Mouse (Mus musculus): ENCODE results near the gene Dlx3. TPM values are rescaled to one million over a fixed set of nuclear protein-coding genes. Genes with fewer than 3 reads are reported as not detected.

Dlx3 gene
- polyA plus RNA-seq, 2 experiments = 8.3 to 14.3 TPM

DNA sequence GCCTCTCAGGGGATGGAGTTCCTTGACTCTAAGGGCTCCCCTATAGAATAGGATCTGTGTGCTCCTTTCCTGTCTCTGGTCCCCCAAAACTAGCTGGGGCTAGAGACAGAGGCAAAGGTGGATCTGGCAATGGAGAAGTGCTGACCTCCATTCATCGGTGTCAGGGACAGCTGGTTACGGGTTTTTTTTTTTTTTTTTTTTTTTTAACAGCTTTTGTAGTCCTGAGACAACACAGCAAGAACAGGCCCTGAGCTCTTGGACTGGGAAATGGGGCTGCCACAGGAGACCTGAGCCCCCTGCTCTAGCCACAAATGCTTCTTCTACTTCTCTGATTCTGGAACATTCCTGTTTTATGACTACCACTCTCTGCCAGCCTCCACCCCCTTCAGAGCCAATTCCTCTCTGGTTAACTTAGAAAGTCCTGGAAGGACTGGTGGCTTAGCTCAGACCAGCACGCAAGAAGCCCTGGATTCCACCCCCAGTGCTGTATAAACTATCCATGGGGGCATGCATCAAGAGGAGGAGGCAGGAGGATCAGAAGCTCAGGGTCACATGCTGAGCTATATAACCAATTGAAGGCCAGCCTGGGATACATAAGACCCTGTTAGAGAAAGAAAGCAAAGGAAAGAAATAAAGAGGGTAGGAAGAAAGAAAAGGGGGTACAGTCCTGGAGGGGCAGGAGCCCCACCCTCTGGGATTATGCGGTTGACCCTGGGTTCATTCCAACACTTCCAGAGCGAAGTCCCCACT is 21.4 kb upstream of the Dlx3 start:
- no peak overlapping the region for H3K4me3 ChIP-seq (replicated peaks; ENCODE audit: low read length)
- H3K9ac ChIP-seq (ENCODE audit: low read depth, low read length, severe bottlenecking) = no peak overlapping the region
- no peaks in the 10 kb centered on the region for H3K9me3 ChIP-seq (ENCODE audit: control insufficient read depth, low read length)
- H3K4me1 ChIP-seq (ENCODE audit: control insufficient read depth, insufficient read depth, low read length) = peaks cover 22% of the 10 kb centered on the region
- H3K4me2 ChIP-seq (replicated peaks; ENCODE audit: low read depth, low read length, severe bottlenecking) = no peak overlapping the region
- ATAC-seq (ENCODE audit: low FRiP score, low read depth) = no peak
- no peaks in the 10 kb centered on the region for H3K36me3 ChIP-seq (ENCODE audit: control insufficient read depth, insufficient read depth, low read length)
- H3K27ac ChIP-seq (replicated peaks; ENCODE audit: low read depth, low read length) = no peak overlapping the region
- DNase-seq (ENCODE audit: low spot score) = no peak
- no peaks in the 10 kb centered on the region for H3K27me3 ChIP-seq (ENCODE audit: control insufficient read depth, insufficient read depth, low read length)
- 65% methylated on average over 5 of the region's 5 CpGs for WGBS
- TF ChIP-seq POLR2A (IDR thresholded peaks at IDR 0.05; ENCODE audit: borderline replicate concordance, extremely low read depth, insufficient read depth, insufficient read length) = no peak

DNA sequence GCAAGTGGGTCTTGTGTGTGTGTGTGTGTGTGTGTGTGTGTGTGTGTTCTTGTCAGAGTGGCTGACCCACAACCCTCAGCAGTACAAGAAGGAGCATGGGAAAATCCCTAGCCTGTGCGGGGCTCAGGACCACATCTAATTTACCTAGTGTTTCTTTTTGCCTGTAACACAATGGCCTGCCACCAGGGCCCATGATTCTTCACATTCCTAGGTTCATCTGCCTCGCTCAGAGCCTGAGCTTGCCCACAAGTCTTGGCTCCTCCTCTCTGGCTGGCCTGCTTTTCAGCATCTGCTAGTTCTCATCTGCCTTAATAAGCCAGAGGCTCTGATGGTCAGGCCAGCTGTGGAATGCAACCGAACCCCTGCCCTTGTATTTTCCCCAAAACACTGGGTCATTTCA is 19.5 kb upstream of the Dlx3 start:
- Histone ChIP-seq H3K4me3 (replicated peaks; ENCODE audit: low read length) (no peak overlapping the region), H3K9me3 (ENCODE audit: control insufficient read depth, low read length) (no peaks in the 10 kb centered on the region), H3K4me1 (ENCODE audit: control insufficient read depth, insufficient read depth, low read length) (peaks cover 22% of the 10 kb centered on the region), H3K9ac (ENCODE audit: low read depth, low read length, severe bottlenecking) (no peak overlapping the region), H3K36me3 (ENCODE audit: control insufficient read depth, insufficient read depth, low read length) (no peaks in the 10 kb centered on the region), H3K27me3 (ENCODE audit: control insufficient read depth, insufficient read depth, low read length) (0 out of 2 replicates have a peak, but pooled peaks cover 3% of the 10 kb centered on the region), H3K27ac (replicated peaks; ENCODE audit: low read depth, low read length) (no peak overlapping the region), H3K4me2 (replicated peaks; ENCODE audit: low read depth, low read length, severe bottlenecking) (no peak overlapping the region)
- DNase-seq (ENCODE audit: low spot score) = no peak
- 42% methylated on average over 3 of the region's 3 CpGs for WGBS
- 0 out of 2 replicates have a peak, but pooled peaks have one; percentile 35 for ATAC-seq (ENCODE audit: low FRiP score, low read depth)
- no peak for TF ChIP-seq POLR2A (IDR thresholded peaks at IDR 0.05; ENCODE audit: borderline replicate concordance, extremely low read depth, insufficient read depth, insufficient read length)

DNA sequence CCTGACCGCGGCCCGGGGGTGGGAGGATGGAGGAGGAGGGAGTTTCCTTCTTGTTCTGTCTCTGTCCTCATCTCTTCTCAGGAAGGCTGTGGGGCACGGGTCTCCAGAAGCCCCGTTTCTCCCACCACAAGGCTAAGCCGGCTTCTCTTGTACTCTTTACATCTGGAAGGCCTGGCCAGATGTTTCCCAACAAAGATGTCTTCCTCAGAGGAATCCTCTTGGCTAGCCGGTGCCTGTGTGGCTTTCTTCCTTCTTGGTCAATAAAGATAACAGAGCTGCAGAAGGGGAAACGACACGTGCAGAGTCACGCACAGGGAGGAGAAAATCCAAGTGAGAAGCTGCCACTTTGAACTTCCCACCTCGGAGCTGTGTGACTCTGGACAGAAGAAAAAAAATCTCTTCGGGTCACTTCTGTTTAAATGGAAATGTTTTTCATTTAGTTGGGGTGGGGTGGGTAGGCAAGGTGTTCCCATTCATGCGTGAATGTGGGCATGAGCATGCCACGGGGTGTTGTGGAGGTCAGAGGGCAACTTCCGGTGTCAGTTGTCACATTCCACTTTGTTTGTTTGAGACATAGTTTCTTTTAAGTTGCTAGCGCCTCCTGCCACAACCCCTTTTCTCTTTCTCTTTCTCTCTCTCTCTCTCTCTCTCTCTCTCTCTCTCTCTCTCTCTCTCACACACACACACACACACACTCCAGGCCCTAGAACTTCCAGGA is 18.7 kb upstream of the Dlx3 start:
- no peak overlapping the region for H3K4me2 ChIP-seq (replicated peaks; ENCODE audit: low read depth, low read length, severe bottlenecking)
- H3K9me3 ChIP-seq (ENCODE audit: control insufficient read depth, low read length) = no peaks in the 10 kb centered on the region
- 0 out of 2 replicates have a peak, but pooled peaks cover 5% of the 10 kb centered on the region for H3K27me3 ChIP-seq (ENCODE audit: control insufficient read depth, insufficient read depth, low read length)
- TF ChIP-seq POLR2A (IDR thresholded peaks at IDR 0.05; ENCODE audit: borderline replicate concordance, extremely low read depth, insufficient read depth, insufficient read length) = no peak
- H3K27ac ChIP-seq (replicated peaks; ENCODE audit: low read depth, low read length) = no peak overlapping the region
- H3K4me3 ChIP-seq (replicated peaks; ENCODE audit: low read length) = no peak overlapping the region
- WGBS = 29% methylated on average over 16 of the region's 16 CpGs
- ATAC-seq (ENCODE audit: low FRiP score, low read depth) = no peak
- H3K4me1 ChIP-seq (ENCODE audit: control insufficient read depth, insufficient read depth, low read length) = peaks cover 22% of the 10 kb centered on the region
- DNase-seq (ENCODE audit: low spot score) = no peak
- no peaks in the 10 kb centered on the region for H3K36me3 ChIP-seq (ENCODE audit: control insufficient read depth, insufficient read depth, low read length)
- no peak overlapping the region for H3K9ac ChIP-seq (ENCODE audit: low read depth, low read length, severe bottlenecking)

GRCm38 (mm10) chr11:95102161-95102904 is 17.6 kb upstream of the Dlx3 start:
- 93% methylated on average over 19 of the region's 19 CpGs for WGBS
- no peak for TF ChIP-seq POLR2A (IDR thresholded peaks at IDR 0.05; ENCODE audit: borderline replicate concordance, extremely low read depth, insufficient read depth, insufficient read length)
- DNase-seq (ENCODE audit: low spot score) = no peak

GRCm38 (mm10) chr11:95104266-95104665 is 15.7 kb upstream of the Dlx3 start:
- 0 out of 2 replicates have a peak, but pooled peaks cover 5% of the 10 kb centered on the region for H3K27me3 ChIP-seq (ENCODE audit: control insufficient read depth, insufficient read depth, low read length)
- H3K9me3 ChIP-seq (ENCODE audit: control insufficient read depth, low read length) = no peaks in the 10 kb centered on the region
- ATAC-seq (ENCODE audit: low FRiP score, low read depth) = no peak
- TF ChIP-seq POLR2A (IDR thresholded peaks at IDR 0.05; ENCODE audit: borderline replicate concordance, extremely low read depth, insufficient read depth, insufficient read length) = no peak
- no peak for DNase-seq (ENCODE audit: low spot score)
- H3K9ac ChIP-seq (ENCODE audit: low read depth, low read length, severe bottlenecking) = no peak overlapping the region
- H3K27ac ChIP-seq (replicated peaks; ENCODE audit: low read depth, low read length) = no peak overlapping the region
- WGBS = 52% methylated on average over 6 of the region's 6 CpGs
- no peak overlapping the region for H3K4me2 ChIP-seq (replicated peaks; ENCODE audit: low read depth, low read length, severe bottlenecking)
- H3K4me1 ChIP-seq (ENCODE audit: control insufficient read depth, insufficient read depth, low read length) = 0 out of 2 replicates have a peak, but pooled peaks cover 2% of the 10 kb centered on the region
- no peak overlapping the region for H3K4me3 ChIP-seq (replicated peaks; ENCODE audit: low read length)
- no peaks in the 10 kb centered on the region for H3K36me3 ChIP-seq (ENCODE audit: control insufficient read depth, insufficient read depth, low read length)

More at GRCm38 (mm10) chr11:95102161-95102904, 17.6 kb upstream of the Dlx3 start:
- no peaks in the 10 kb centered on the region for H3K36me3 ChIP-seq (ENCODE audit: control insufficient read depth, insufficient read depth, low read length)
- no peak for ATAC-seq (ENCODE audit: low FRiP score, low read depth)
- no peak overlapping the region for H3K9ac ChIP-seq (ENCODE audit: low read depth, low read length, severe bottlenecking)
- 0 out of 2 replicates have a peak, but pooled peaks cover 5% of the 10 kb centered on the region for H3K27me3 ChIP-seq (ENCODE audit: control insufficient read depth, insufficient read depth, low read length)
- no peaks in the 10 kb centered on the region for H3K9me3 ChIP-seq (ENCODE audit: control insufficient read depth, low read length)
- peaks cover 15% of the 10 kb centered on the region for H3K4me1 ChIP-seq (ENCODE audit: control insufficient read depth, insufficient read depth, low read length)
- H3K4me2 ChIP-seq (replicated peaks; ENCODE audit: low read depth, low read length, severe bottlenecking) = no peak overlapping the region
- H3K27ac ChIP-seq (replicated peaks; ENCODE audit: low read depth, low read length) = no peak overlapping the region
- no peak overlapping the region for H3K4me3 ChIP-seq (replicated peaks; ENCODE audit: low read length)

All from limb, embryonic 14.5 days (tissue).